Mouse (Mus musculus) kidney, adult 18-20 months (tissue): ENCODE results near the gene Gm13276.
"Not testable (repeated sequence)": the region's sequence is repeated elsewhere in the genome, so short reads cannot be mapped to it uniquely, and the experiment has no call there.

Experiments used
- DNase-seq: peaks from one replicate; pipeline ENCODE4 v3.0.0; 2021

Gm13276 gene

GRCm38 (mm10) chr4:88788402-88788801 lies 2.9 kb downstream of the Gm13276 start, which contains the start of gene Gm13277:
TSS of gene Gm13277 (plus strand) at chr4:88788632.
- peak; percentile 74 for DNase-seq

GRCm38 (mm10) chr4:88791250-88791649 lies 5.7 kb downstream of the Gm13276 start, which contains the start of gene Gm13278:
TSS of gene Gm13278 (plus strand) at chr4:88791550.
- not testable (repeated sequence) for DNase-seq

- DNase-seq = peak; percentile 74
These were observed 8.6 kb downstream of the Gm13276 start, which contains the start of gene Gm13275 for GRCm38 (mm10) chr4:88793936-88794675. TSS of gene Gm13275 (plus strand) at chr4:88794487.

- not testable (repeated sequence) for DNase-seq
These were observed 11.6 kb downstream of the Gm13276 start, which contains the start of gene Gm13279 for GRCm38 (mm10) chr4:88797097-88797496. TSS of gene Gm13279 (plus strand) at chr4:88797397.

- DNase-seq = not testable (repeated sequence)
These were observed 13.9 kb downstream of the Gm13276 start, which contains the start of gene Gm13285 for GRCm38 (mm10) chr4:88799365-88799764. TSS of gene Gm13285 (plus strand) at chr4:88799665.

- DNase-seq = not testable (repeated sequence)
These were observed 17.4 kb downstream of the Gm13276 start, which contains the start of gene Gm13287 for GRCm38 (mm10) chr4:88802954-88803353. TSS of gene Gm13287 (plus strand) at chr4:88803254.

- DNase-seq = not testable (repeated sequence)
These were observed 19.7 kb downstream of the Gm13276 start, which contains the start of gene Gm13288 for GRCm38 (mm10) chr4:88805231-88805630. TSS of gene Gm13288 (plus strand) at chr4:88805531.

- DNase-seq = peak; percentile 24
These were observed 20.3 kb downstream of the Gm13276 start for GRCm38 (mm10) chr4:88805761-88806160.

- DNase-seq = no peak
These were observed 30.4 kb downstream of the Gm13276 start, which contains the start of gene Ifna7 for GRCm38 (mm10) chr4:88815928-88816327. TSS of gene Ifna7 (plus strand) at chr4:88816228.

GRCm38 (mm10) chr4:88819659-88820058 lies 34.1 kb downstream of the Gm13276 start, which contains the start of gene Ifna11:
TSS of gene Ifna11 (plus strand) at chr4:88819959.
- DNase-seq = no peak

- peak; percentile 10 for DNase-seq
These were observed 37.5 kb downstream of the Gm13276 start for GRCm38 (mm10) chr4:88822995-88823394.

- not testable (repeated sequence) for DNase-seq
These were observed 41.6 kb downstream of the Gm13276 start, which contains the start of gene Ifna6 for GRCm38 (mm10) chr4:88827116-88827515. TSS of gene Ifna6 (plus strand) at chr4:88827416.

GRCm38 (mm10) chr4:88830523-88830922 lies 45.0 kb downstream of the Gm13276 start:
- peak; percentile 21 for DNase-seq

- DNase-seq = not testable (repeated sequence)
These were observed 49.7 kb downstream of the Gm13276 start, which contains the start of gene Ifna5 for GRCm38 (mm10) chr4:88835225-88835624. TSS of gene Ifna5 (plus strand) at chr4:88835525.
